In genomic region chr14:52256311-52257175, GRCm38 (mm10) we compare ENCODE assay signal across 8 mouse cellular contexts. TPM values are rescaled to one million over a fixed set of nuclear protein-coding genes. Genes with fewer than 3 reads are reported as not detected.
DNase-seq lines count a peak whose midpoint lies in the region; ATAC-seq and TF ChIP-seq lines count a peak whose summit lies in the region.

No protein-coding gene starts in this region.

- ATAC-seq in forebrain, postnatal 0 days = no peak
- ATAC-seq in limb, embryonic 11.5 days (ENCODE audit: insufficient number of reproducible peaks, low FRiP score, low TSS enrichment, low read depth) = no peak
- ATAC-seq in midbrain, postnatal 0 days (ENCODE audit: low FRiP score) = no peak

- no peaks in the 10 kb centered on the region for H3K27me3 ChIP-seq in forebrain, postnatal 0 days (ENCODE audit: insufficient read depth, low read length)
- no peaks in the 10 kb centered on the region for H3K27me3 ChIP-seq in limb, embryonic 11.5 days (ENCODE audit: control insufficient read depth, insufficient read depth, low read length)
- no peaks in the 10 kb centered on the region for H3K27me3 ChIP-seq in midbrain, postnatal 0 days (ENCODE audit: insufficient read depth, low read length)

- peak overlapping the region; percentile 93 for H3K27ac ChIP-seq in forebrain, postnatal 0 days (ENCODE audit: low read depth, low read length)
- no peak overlapping the region for H3K27ac ChIP-seq in limb, embryonic 11.5 days (replicated peaks; ENCODE audit: low read depth, low read length)
- H3K27ac ChIP-seq in midbrain, postnatal 0 days (ENCODE audit: low read depth, low read length) = peak overlapping the region; percentile 92

- peaks cover 6% of the 10 kb centered on the region for H3K4me1 ChIP-seq in lung, adult 2 months (ENCODE audit: control insufficient read depth, insufficient read depth, low read length)
- peaks cover 8% of the 10 kb centered on the region; the same call in 1 of the 2 replicates for H3K4me1 ChIP-seq in forebrain, postnatal 0 days (ENCODE audit: insufficient read depth)
- peaks cover 4% of the 10 kb centered on the region; the same call in 1 of the 2 replicates for H3K4me1 ChIP-seq in limb, embryonic 11.5 days (ENCODE audit: control insufficient read depth, insufficient read depth, low read length)
- H3K4me1 ChIP-seq in midbrain, postnatal 0 days (ENCODE audit: insufficient read depth, low read length) = peaks cover 10% of the 10 kb centered on the region

- WGBS in lung, adult 2 months = 4% methylated on average over 18 of the region's 18 CpGs
- WGBS in forebrain, postnatal 0 days = 5% methylated on average over 18 of the region's 18 CpGs
- 11% methylated on average over 18 of the region's 18 CpGs for WGBS in limb, embryonic 11.5 days
- WGBS in midbrain, postnatal 0 days = 7% methylated on average over 18 of the region's 18 CpGs

- intact Hi-C loops in left cerebral cortex, postnatal 4 days (cut with DNase I) = no loop called here

- TF ChIP-seq CTCF in lung, adult 2 months (IDR thresholded peaks at IDR 0.05; ENCODE audit: insufficient read depth, low read length) = no peak
- no peak for TF ChIP-seq CTCF in forebrain, postnatal 0 days (IDR thresholded peaks at IDR 0.05; ENCODE audit: low read depth)
- no peak for TF ChIP-seq CTCF in midbrain, postnatal 0 days (IDR thresholded peaks at IDR 0.05)

- peak overlapping the region; percentile 94 for H3K9ac ChIP-seq in forebrain, postnatal 0 days
- H3K9ac ChIP-seq in limb, embryonic 11.5 days (ENCODE audit: low read length) = peak overlapping the region; percentile 88
- H3K9ac ChIP-seq in midbrain, postnatal 0 days (replicated peaks; ENCODE audit: low read length, poor library complexity, severe bottlenecking) = peak overlapping the region; percentile 84

- TF ChIP-seq POLR2A in lung, adult 2 months (IDR thresholded peaks at IDR 0.05; ENCODE audit: borderline replicate concordance, extremely low read depth, low read depth, low read length) = no peak

- H3K36me3 ChIP-seq in forebrain, postnatal 0 days (ENCODE audit: insufficient read depth) = no peaks in the 10 kb centered on the region
- H3K36me3 ChIP-seq in limb, embryonic 11.5 days (ENCODE audit: control insufficient read depth, insufficient read depth, low read length) = no peaks in the 10 kb centered on the region
- no peaks in the 10 kb centered on the region; the same call in none of the 2 replicates for H3K36me3 ChIP-seq in midbrain, postnatal 0 days (ENCODE audit: insufficient read depth, low read length)

- H3K4me3 ChIP-seq in lung, adult 2 months (replicated peaks; ENCODE audit: extremely low read depth, low read depth, low read length) = peak overlapping the region; percentile 93
- H3K4me3 ChIP-seq in forebrain, postnatal 0 days (ENCODE audit: low read depth, low read length) = peak overlapping the region; percentile 94
- H3K4me3 ChIP-seq in limb, embryonic 11.5 days (ENCODE audit: low read depth, low read length) = peak overlapping the region; percentile 66
- peak overlapping the region; percentile 91 for H3K4me3 ChIP-seq in midbrain, postnatal 0 days (ENCODE audit: low read depth, low read length)

- peak; percentile 13 for DNase-seq in lung, adult 2 months
- DNase-seq in lung, postnatal 10 days = no peak
- DNase-seq in brain, adult 2 months (ENCODE audit: low read depth, low spot score) = peak; percentile 55
- DNase-seq in forebrain, postnatal 0 days = peak; percentile 45
- DNase-seq in limb, embryonic 11.5 days (ENCODE audit: low spot score) = peak; percentile 44
- peak; percentile 37 for DNase-seq in midbrain, postnatal 0 days (ENCODE audit: low spot score)
- DNase-seq in gastrocnemius, postnatal 25 days = no peak
- no peak for DNase-seq in left cerebral cortex, postnatal 4 days

- peak overlapping the region; percentile 62 for H3K4me2 ChIP-seq in forebrain, postnatal 0 days (ENCODE audit: low read depth)
- H3K4me2 ChIP-seq in limb, embryonic 11.5 days (ENCODE audit: low read depth, severe bottlenecking) = peak overlapping the region; percentile 46
- H3K4me2 ChIP-seq in midbrain, postnatal 0 days (ENCODE audit: low read depth, low read length, poor library complexity, severe bottlenecking) = peak overlapping the region; percentile 67

- H3K9me3 ChIP-seq in forebrain, postnatal 0 days (ENCODE audit: low read length) = no peaks in the 10 kb centered on the region
- H3K9me3 ChIP-seq in limb, embryonic 11.5 days (ENCODE audit: control insufficient read depth, low read length) = no peaks in the 10 kb centered on the region
- H3K9me3 ChIP-seq in midbrain, postnatal 0 days (ENCODE audit: low read length) = no peaks in the 10 kb centered on the region

RNA-seq across cellular contexts. Expression of gene Chd8, which starts 1.0 kb away (rescaled TPM):
- 23.6 and 32.9 TPM in 2 replicates for polyA plus RNA-seq in lung, adult 2 months (2012; rRNA removed)
- total RNA-seq in forebrain, postnatal 0 days (2014; rRNA removed) = 88.3 and 93.8 TPM in 2 replicates
- 19.2 and 26.7 TPM in 2 replicates for polyA plus RNA-seq in forebrain, postnatal 0 days (2015; fragmentation: Nextera tagmentation; extraction: Ambion mirVana)
- 55.4 and 58.6 TPM in 2 replicates for polyA plus RNA-seq in limb, embryonic 11.5 days (2014; fragmentation: Nextera tagmentation; extraction: Ambion mirVana)
- 109 and 128 TPM in 2 replicates for total RNA-seq in midbrain, postnatal 0 days (2014; rRNA removed)
- polyA plus RNA-seq in midbrain, postnatal 0 days (2015; fragmentation: Nextera tagmentation; extraction: Ambion mirVana) = 27.9 and 31.9 TPM in 2 replicates
- total RNA-seq in gastrocnemius, postnatal 25 days (2021) = 10 to 100 TPM; 31.1 to 33.9 TPM
- 100 to 1,000 TPM; 142 to 154 TPM for total RNA-seq in left cerebral cortex, postnatal 4 days (2021)

RNA-seq across cellular contexts. Expression of gene Tox4, which starts 22.4 kb away (rescaled TPM):
- polyA plus RNA-seq in lung, adult 2 months (2012; rRNA removed) = 23.0 and 32.0 TPM in 2 replicates
- 54.2 and 56.6 TPM in 2 replicates for total RNA-seq in forebrain, postnatal 0 days (2014; rRNA removed)
- 46.0 and 48.7 TPM in 2 replicates for polyA plus RNA-seq in forebrain, postnatal 0 days (2015; fragmentation: Nextera tagmentation; extraction: Ambion mirVana)
- polyA plus RNA-seq in limb, embryonic 11.5 days (2014; fragmentation: Nextera tagmentation; extraction: Ambion mirVana) = 48.5 and 52.3 TPM in 2 replicates
- total RNA-seq in midbrain, postnatal 0 days (2014; rRNA removed) = 54.7 and 58.5 TPM in 2 replicates
- polyA plus RNA-seq in midbrain, postnatal 0 days (2015; fragmentation: Nextera tagmentation; extraction: Ambion mirVana) = 44.9 and 47.7 TPM in 2 replicates
- 10 to 100 TPM; 35.8 to 41.6 TPM for total RNA-seq in gastrocnemius, postnatal 25 days (2021)
- total RNA-seq in left cerebral cortex, postnatal 4 days (2021) = 10 to 100 TPM; 48.0 to 56.4 TPM

RNA-seq across cellular contexts. Expression of gene Rab2b, which starts 22.8 kb away (rescaled TPM):
- 7.7 and 13.0 TPM in 2 replicates for polyA plus RNA-seq in lung, adult 2 months (2012; rRNA removed)
- total RNA-seq in forebrain, postnatal 0 days (2014; rRNA removed) = 43.3 and 55.0 TPM in 2 replicates
- polyA plus RNA-seq in forebrain, postnatal 0 days (2015; fragmentation: Nextera tagmentation; extraction: Ambion mirVana) = 36.5 and 46.2 TPM in 2 replicates
- polyA plus RNA-seq in limb, embryonic 11.5 days (2014; fragmentation: Nextera tagmentation; extraction: Ambion mirVana) = 24.8 and 29.1 TPM in 2 replicates
- total RNA-seq in midbrain, postnatal 0 days (2014; rRNA removed) = 56.7 and 57.7 TPM in 2 replicates
- 48.2 and 57.6 TPM in 2 replicates for polyA plus RNA-seq in midbrain, postnatal 0 days (2015; fragmentation: Nextera tagmentation; extraction: Ambion mirVana)
- 1 to 10 TPM; 2.3 to 3.5 TPM for total RNA-seq in gastrocnemius, postnatal 25 days (2021)
- total RNA-seq in left cerebral cortex, postnatal 4 days (2021) = 10 to 100 TPM; 38.3 to 40.8 TPM

RNA-seq across cellular contexts. Expression of gene Mettl3, which starts 48.4 kb away (rescaled TPM):
- polyA plus RNA-seq in lung, adult 2 months (2012; rRNA removed) = 20.3 and 22.7 TPM in 2 replicates
- total RNA-seq in forebrain, postnatal 0 days (2014; rRNA removed) = 22.7 and 25.6 TPM in 2 replicates
- polyA plus RNA-seq in forebrain, postnatal 0 days (2015; fragmentation: Nextera tagmentation; extraction: Ambion mirVana) = 16.9 and 24.0 TPM in 2 replicates
- 45.5 and 47.7 TPM in 2 replicates for polyA plus RNA-seq in limb, embryonic 11.5 days (2014; fragmentation: Nextera tagmentation; extraction: Ambion mirVana)
- total RNA-seq in midbrain, postnatal 0 days (2014; rRNA removed) = 19.6 and 22.6 TPM in 2 replicates
- polyA plus RNA-seq in midbrain, postnatal 0 days (2015; fragmentation: Nextera tagmentation; extraction: Ambion mirVana) = 24.1 and 24.2 TPM in 2 replicates
- total RNA-seq in gastrocnemius, postnatal 25 days (2021) = 10 to 100 TPM; 13.7 to 14.0 TPM
- 10 to 100 TPM; 39.2 to 47.4 TPM for total RNA-seq in left cerebral cortex, postnatal 4 days (2021)

RNA-seq across cellular contexts. Expression of gene Supt16, which starts 59.3 kb away (rescaled TPM):
- polyA plus RNA-seq in lung, adult 2 months (2012; rRNA removed) = 5.8 and 10.8 TPM in 2 replicates
- total RNA-seq in forebrain, postnatal 0 days (2014; rRNA removed) = 41.9 and 56.9 TPM in 2 replicates
- polyA plus RNA-seq in forebrain, postnatal 0 days (2015; fragmentation: Nextera tagmentation; extraction: Ambion mirVana) = 31.0 and 39.1 TPM in 2 replicates
- 82.9 and 90.9 TPM in 2 replicates for polyA plus RNA-seq in limb, embryonic 11.5 days (2014; fragmentation: Nextera tagmentation; extraction: Ambion mirVana)
- 32.3 and 42.1 TPM in 2 replicates for total RNA-seq in midbrain, postnatal 0 days (2014; rRNA removed)
- polyA plus RNA-seq in midbrain, postnatal 0 days (2015; fragmentation: Nextera tagmentation; extraction: Ambion mirVana) = 35.4 and 36.9 TPM in 2 replicates
- 10 to 100 TPM; 11.7 to 11.9 TPM for total RNA-seq in gastrocnemius, postnatal 25 days (2021)
- 10 to 100 TPM; 71.3 to 73.2 TPM for total RNA-seq in left cerebral cortex, postnatal 4 days (2021)

Comparison
In these comparisons a context has a peak if more than half of its experiments do, and no peak if none do; other contexts are left out.
1. DNase-seq: peak in lung, adult 2 months (single experiment), brain, adult 2 months (single experiment), forebrain, postnatal 0 days (single experiment), limb, embryonic 11.5 days (single experiment) and midbrain, postnatal 0 days (single experiment); none in lung, postnatal 10 days (single experiment), gastrocnemius, postnatal 25 days (single experiment) and left cerebral cortex, postnatal 4 days (single experiment).
2. Peak in every context shown above with its lines, with median percentiles within 50 percentile points of each other: H3K4me3 ChIP-seq, H3K4me2 ChIP-seq and H3K9ac ChIP-seq.